Mouse (Mus musculus): ENCODE measurements around the gene Ttc4. TPM values are rescaled to one million over a fixed set of nuclear protein-coding genes. Genes with fewer than 3 reads are reported as not detected.

The Ttc4 gene
- 10 to 100 TPM; 18.9 to 20.2 TPM for total RNA-seq (2021)
- long read RNA-seq, experiment 1, transcript Ttc4-201 (10 exons, 2,121 nt) = major isoform, 19 of 24 reads
- long read RNA-seq, experiment 1, partial matches to known transcripts = 1 of 24 reads
- long read RNA-seq, experiment 1, other reads (novel, unspliced or antisense) = 4 of 24 reads
- long read RNA-seq, experiment 2, transcript Ttc4-201 (10 exons, 2,121 nt) = major isoform, 7 of 15 reads
- long read RNA-seq, experiment 2, partial matches to known transcripts = 0 of 15 reads
- long read RNA-seq, experiment 2, other reads (novel, unspliced or antisense) = 8 of 15 reads

DNA sequence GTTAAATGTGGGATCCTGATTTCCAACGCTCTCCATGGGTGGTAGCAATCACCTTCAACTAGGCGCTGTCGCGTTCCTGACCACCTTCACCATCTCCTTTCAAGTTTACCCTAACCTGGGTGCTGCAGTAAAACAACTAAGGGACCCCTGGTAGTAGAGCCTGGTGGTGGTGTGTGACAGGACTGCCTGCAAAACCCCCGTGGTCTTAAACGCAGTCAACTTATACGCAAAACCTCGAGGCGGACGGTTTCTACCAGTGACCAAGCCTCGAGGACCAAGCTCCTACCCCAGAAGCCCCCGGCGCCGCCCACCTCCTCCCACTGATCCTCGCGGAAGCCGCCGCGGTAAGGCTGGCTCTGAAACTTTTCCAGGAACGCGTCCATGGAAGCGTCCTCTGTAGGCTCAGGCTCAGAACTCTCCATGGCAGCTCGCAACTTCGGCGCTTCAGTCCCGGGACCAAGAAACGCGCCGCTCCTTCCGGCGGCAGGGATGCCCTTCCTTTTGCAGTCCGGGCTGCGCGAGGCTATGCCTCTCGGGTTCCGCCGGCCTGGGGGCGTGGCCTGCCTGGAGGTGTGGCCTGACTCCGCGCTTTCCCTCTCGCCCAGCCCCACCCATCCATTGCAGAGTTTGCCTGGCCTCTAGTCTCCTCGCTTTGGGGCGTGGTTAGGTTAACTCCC, at the start of gene Ttc4:
Gene Ttc4, minus strand, starts transcription at position 503 of the 677 bp plus-strand sequence.
- peak; percentile 91 for DNase-seq

DNA sequence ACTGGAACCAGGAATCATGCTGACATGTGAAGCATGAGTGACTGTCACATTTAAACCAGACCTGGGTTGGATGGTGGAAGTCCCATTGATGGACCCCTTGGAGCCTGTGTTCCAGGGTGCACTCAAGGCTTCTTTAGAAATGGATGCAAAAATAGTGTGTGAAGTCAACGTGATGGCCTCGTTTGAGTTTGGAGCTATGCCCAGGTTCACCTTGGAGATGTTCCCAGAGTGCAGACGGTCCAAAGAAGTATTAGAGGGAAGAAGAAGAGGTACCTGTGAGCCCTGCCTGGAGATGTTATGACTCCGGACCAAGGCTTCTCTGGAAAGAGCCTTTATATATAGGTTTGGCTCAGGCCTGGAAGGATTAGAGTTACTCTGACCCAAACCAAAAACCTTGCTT, 41.9 kb upstream of the Ttc4 start:
- DNase-seq = peak in 1 of 2 experiments; percentile 19

DNA sequence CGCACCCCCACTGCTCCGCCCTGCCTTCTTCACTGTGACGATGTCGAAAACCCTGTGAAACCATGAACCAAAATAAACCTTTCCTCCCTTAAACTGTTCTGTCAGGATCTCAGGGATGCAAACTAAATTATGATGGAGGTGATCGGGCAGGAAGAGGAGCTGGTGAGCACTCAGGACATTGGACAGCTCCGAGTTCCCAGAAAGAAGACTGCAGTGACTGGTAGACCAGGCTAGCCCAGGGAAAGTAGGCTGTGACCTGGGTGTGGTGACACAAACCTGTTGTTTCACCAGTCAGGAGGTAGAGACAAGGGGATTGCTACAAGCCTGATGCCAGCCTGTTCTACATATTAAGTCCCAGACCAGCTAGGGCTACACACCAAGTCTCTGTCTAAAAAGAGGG, 34.9 kb upstream of the Ttc4 start:
- no peak for DNase-seq

DNA sequence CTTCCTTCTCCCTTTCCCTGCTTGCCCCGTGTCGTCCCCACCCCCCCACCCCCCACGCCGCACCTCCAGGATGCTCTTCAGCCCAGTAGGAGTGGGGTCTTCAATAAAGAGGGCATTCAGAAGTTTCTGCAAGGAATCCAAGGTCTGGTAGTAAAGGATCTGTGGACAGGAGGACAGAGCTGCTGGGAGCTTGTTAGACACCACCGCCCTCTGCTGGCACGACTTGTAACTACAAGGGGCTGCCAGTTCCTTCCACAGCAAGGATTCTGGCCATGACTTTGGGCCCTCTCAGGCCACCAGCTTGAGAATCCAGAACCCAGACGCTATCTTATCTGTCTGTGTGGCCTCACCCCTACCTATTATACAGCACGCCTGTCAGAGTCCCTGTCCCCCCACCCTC, 29.7 kb upstream of the Ttc4 start:
- DNase-seq = peak; percentile 53 to 87

DNA sequence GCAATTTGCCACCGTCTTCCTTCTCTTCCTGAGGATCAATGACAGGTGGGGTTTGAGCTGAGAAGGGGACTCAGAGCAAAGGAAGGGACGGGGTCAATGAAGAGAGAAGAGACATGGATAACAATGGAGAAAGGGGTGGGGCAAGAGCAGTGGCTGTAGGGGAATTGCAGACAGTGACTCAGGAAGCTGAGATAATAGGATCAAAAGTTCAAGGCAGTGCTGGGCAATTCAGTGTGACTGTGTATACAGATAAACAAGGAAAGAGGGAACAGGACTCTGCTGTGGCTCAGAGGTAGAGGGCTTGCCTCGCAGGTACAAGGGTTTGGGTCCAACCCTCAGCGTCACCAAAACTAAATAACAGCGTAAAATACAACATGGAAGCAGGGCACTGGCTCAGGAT, 29.2 kb upstream of the Ttc4 start:
- no peak for DNase-seq

DNA sequence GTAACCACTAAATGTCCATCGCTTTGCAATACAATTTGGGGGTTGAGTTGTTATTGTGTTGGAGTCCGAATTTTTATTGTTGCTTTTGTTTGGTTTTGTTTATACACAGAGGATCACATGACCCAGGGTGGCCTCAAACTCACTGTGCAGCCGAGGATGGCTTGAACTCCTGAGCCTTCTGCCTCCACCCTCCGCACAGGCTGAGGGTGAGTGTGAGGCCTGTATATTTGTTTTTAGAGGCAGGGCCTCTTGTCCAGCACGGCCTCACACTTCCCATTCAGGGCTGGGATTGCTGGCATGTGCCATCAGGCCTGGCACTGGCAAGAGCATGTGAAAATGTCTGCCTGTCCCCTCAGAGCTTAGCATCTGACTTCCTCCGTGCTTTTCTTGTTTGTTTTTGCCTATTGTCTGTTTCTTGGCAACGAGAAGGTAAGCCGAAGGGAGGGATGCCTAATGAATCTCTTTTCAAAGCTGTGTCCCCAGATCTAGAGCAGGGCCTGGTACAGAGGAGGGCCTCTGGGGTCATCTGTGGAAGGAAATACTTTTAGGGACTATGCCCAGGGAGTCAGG, 26.4 kb upstream of the Ttc4 start:
- DNase-seq = no peak

DNA sequence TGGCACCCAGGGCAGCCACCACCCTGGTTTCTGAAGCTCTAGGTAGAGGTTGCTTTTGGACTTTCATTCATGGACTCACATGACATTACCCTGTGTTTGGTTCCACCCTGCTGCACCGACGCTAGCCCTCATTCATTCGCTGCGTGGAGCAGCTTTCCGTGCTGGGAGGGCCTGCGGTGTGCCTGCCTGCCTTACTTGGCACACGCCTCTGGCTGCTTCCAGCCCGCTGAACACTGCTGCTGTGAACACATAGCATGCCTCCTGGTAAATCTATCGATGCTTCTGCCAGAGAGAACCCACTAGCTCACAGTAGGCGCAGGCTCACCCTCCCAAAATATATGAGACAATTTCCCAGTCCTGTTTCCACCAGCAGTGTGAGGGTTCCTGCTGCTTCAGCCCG, 25.7 kb upstream of the Ttc4 start:
- no peak for DNase-seq

DNA sequence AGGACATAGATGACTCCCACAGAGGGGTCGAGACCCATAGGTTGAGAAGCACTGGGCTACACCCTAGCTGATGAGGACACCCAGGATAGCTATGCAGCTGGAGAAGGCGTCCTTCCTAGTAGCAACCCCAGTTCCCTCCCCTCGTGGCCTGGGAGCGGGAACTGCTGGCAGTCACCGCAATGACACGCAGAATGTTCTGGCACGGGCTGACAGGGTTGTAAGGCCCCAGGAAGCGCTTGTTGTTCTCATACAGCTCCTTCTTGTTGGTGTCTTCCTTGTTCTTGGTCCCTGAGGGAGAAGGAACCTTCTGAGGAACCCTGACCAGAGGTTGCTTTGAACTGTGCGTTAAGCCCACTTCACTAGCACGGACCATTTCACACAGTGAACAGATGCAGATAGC, 25.2 kb upstream of the Ttc4 start:
- no peak for DNase-seq

DNA sequence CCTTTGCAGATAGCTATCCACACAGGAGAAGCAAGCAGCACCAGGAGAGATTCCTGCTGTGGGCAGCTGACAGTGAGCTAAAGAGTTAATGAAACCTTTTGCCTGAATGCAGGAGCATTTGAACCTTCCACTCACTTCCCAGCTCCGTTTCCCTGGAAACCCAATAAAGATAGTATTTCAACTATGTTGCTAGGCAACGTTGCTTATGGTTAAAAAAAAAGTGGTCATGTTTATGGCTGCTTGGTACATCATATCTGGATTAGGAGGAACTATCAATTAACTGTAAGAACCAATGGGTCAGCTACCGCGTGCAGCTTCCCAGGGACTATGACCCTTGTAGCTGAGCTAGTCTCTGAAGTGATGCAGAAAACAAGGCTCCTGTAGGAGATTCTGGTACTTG, 22.1 kb upstream of the Ttc4 start:
- DNase-seq = no peak

DNA sequence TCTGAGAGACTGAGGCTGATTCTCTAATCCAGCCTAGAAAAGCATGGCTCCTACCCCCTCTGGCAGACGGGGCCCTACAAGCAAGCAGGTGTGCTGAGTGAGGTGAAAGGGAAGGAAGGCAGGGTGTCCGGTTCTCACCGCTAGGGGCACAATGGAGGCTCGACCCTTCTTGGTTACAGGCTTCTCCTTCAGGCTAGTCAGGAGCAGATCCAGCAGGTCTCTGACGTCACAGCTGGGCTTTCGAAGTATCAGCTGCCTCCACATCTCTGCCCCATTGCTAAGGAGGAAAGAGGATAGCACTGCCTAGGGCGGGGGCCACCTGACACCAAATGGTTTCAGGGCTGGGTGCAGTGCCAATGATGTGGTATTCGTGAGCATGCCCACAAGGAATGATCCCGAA, 21.2 kb upstream of the Ttc4 start:
- DNase-seq = no peak

DNA sequence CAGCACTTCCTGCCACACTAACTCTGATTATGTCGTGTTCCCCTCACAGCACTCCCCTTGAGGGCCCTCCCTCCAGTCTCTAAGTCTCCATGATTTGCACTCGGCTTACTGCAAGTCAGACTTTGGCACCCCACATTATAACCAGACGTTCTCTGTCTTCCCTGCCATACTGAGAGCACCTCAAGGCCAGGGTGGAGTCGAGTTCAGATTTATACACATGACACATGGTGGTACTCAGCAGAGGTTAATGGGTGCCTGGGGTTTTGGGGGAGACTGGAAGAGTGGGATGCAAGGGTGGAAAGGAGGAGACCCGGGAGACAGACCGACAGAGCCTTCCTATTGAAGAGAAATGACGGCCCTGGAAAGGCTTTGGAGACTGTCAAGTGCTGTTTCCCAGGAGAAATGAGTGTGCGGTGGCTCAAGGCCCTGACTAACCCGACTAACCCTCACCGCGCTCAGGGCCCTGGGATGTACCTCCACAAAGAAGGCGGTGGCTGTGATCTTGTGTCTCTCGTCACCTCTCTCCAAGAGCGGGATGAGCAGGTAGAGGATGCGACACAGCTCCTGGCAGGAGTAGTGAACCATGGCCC, 15.2 kb upstream of the Ttc4 start:
- DNase-seq = no peak

DNA sequence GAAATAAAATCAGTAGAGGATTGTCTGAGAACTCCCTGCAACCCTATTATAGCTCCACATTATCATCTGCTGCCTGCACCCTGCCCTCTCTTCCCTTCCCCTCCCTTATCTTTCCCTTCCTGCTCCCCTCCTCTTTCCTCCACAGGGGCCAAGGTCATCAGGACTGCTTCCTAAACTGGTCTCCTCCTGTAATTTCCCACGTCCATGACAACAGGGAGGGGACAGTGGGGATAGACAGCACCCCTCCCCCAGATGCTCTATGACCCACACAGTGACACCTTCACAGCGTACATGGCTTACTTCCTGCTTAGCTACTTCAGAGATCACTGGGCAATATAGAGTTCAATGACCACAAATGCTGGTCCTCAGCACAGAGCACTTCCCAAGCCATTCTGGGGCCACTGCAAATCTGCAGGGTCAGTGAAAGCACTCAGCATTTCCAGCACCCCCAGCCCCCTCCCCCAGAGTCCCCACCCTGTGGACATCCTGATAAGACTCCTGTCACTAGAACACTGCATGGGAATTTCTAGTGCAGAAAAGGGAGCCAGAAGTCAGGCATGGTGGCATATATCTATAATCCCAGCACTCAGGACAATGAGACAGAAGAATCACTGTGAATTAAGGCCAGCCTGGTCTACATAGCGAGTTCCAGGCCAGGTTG, 10.0 kb upstream of the Ttc4 start:
- peak in 1 of 2 experiments; percentile 38 for DNase-seq

DNA sequence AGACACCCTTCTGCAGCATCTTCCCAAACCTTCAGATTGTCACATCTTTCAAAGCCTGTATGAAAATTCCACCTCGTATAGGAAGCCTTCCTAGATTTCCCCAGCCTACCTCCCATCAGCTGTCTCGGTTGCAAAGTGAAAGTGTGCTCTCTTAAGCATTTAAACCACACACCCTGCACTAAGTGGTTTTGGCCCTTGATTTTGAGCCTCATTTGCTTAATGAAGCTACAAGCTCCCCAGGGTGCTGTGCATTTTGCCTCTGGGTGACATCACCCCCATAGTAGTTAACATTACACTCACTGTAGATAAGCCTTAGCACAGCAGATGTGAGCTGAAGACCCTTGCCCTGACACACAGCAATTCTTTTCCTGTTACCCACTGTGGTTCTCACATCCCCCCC, 2.2 kb upstream of the Ttc4 start:
- DNase-seq = no peak

DNA sequence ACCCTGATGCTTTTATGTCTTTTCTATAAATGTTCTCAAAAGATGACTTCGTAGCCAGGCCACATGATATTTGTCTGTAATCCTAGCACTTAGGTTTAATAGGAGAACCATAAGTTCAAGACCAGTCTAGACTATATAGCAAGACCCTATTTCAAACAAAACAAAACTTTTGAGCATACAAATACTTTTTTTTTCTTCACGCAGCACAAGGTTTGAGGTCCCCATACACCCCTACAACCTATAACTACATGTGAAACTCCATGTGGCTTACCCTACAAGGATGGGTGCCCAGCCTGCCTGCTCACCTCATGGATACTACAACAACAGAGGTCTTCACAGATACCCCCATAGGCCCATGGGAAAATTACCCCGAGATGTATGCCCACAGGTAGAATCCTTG, 408 bp upstream of the Ttc4 start:
- DNase-seq = no peak

DNA sequence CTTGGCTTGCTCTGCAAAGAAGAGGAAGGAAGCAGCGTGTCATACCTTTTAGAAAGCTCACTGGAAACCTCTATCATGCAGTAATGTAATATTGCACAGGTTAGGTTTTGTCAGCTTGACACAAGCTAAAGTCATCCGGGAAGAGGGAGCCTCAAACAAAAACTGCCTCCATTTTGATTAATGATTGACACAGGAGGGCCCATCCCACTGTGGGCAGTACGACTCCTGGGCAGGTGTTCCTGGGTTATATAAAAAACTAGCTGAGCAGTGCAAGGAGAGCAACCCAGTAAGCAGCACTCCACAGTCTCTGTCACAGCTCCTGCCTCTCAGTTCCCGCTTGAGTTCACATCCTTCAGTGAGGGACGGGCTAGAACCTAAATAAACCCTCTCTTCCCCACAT, 2.0 kb downstream of the Ttc4 start:
- DNase-seq = no peak

DNA sequence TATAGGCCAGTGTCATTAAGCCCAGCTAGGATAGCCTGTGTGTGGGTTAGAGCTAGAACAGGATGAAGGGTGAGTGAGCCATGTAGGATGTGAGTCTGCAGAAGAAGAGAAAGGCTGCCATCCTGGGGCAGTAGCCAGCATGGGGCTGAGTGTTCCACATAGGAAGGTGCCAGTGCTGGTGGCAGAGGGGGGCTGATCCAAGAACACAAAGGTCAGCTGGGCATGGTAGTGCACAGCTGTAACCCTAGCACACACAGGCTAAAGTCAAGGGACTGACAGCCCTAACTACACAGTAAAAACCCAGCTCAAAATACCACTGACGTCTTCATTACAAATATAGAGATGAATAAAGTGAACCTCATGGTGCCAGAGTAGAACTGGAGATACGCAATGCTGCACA, 12.2 kb downstream of the Ttc4 start:
- no peak for DNase-seq

DNA sequence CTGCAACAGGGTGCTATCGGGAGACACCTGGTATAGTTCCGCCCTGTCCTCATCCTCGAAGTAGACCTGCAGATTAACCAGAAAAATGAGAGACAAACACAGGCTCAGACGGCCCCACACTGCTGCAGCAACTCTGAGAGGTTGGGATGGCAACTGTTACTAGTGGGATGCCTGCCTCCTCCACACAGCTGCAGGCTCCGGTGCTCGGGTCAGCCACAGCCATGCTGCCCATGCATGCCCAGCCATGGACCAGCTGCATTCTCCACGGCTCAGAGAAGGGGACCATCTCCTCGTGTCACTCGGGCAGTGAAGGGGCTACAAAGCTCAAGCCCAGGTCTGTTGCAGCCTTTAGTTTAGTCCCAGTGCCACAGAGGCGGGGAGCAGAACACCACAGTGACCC, 13.1 kb downstream of the Ttc4 start:
- no peak for DNase-seq

DNA sequence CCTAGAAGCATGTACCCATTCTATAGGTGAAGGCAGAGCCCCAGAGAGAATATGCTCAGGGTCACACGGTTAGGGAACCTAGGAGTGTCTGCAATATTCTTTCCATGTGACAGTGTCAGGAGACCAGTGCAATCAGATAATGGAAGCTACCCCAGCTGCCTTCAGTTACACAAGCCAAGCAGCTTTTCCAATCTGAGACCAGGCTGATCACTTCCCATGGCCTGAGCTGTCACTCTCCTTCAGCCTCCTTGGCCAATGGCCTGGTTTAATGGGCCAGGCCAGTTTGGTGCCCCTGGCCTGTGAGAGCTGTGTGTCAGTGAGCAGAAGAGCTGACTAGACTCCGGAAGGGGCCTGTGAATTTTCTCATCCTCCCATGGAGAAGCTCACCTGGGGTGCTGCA, 13.5 kb downstream of the Ttc4 start:
- no peak for DNase-seq

DNA sequence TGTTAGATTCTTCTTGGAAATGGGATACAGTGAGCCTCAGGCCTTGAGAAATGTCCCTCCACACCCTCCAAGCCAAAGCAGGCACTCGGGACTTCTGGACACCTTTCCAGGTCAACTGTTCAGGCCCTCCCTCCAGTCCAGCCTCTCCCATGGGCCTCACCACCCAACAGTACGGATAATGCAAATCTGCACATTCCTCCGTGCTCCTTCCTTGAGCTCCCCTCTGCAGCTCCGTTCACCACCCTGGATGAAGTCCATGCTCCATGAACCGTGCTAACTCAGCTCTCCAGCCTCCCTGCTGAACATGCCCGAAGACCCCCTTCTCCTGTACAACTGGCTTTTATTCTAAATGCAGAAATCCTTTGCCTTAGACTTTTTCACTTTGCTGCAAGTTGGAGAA, 14.0 kb downstream of the Ttc4 start:
- no peak for DNase-seq

DNA sequence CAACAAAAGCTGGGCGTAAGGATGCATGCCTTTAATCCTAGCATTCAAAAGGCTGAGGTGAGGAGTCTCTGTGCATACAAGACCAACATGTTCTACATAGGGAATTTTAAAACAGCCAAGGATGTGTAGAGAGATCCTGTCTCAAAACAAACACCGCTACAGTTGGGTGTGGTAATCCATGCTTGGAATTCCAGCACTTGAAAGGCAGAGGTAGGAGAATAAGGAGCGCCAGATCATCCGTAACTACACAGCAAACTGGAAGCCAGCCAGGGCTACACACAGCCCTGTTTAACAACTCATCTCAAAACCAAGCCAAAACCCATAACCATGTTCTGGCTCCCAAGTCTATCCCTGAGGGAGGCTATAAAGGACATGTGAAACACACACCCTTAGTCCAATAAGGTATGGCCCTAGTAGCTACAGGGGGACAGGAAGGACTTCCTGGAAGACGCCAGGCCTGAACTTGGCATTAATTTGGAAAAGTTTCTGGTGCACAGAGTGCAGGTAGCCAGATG, 14.7 kb downstream of the Ttc4 start:
- DNase-seq = no peak

DNA sequence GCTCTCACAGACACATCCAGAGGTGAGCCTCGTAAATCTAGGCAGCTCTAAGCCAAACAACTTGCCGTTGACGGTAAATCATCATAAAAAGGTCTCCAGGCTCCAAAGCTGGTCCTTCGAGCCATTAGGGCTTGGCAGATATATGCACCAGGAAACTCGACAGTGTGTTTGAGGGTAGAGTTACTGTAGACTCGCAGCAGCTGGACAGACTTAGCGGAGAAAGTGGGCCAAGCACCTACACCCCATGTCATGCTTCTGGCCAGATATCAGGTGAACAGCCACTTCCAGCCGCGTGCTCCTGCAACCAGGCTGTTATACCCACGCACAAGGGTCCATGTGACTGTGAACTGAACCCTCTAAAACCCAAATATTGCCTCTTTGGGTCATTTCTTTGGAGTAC, 23.1 kb downstream of the Ttc4 start:
- no peak for DNase-seq

DNA sequence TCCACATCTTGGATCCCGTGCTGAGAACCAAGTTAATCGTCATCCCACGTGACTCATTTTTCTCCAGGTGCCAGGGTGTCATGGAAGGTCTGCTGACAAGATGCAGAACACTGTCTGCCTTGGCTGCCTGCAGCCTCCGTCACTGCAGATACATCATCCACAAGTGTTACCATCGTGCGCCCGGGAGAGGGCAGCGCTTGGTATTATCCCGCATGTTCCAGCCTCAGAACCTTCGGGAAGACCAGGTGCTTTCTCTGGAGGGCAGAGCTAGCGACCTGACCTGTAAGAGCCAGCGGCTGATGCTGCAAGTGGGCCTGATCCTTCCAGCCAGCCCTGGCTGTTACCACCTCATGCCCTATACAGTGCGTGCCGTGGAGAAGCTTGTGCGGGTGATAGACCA, 25.7 kb downstream of the Ttc4 start:
- DNase-seq = no peak

DNA sequence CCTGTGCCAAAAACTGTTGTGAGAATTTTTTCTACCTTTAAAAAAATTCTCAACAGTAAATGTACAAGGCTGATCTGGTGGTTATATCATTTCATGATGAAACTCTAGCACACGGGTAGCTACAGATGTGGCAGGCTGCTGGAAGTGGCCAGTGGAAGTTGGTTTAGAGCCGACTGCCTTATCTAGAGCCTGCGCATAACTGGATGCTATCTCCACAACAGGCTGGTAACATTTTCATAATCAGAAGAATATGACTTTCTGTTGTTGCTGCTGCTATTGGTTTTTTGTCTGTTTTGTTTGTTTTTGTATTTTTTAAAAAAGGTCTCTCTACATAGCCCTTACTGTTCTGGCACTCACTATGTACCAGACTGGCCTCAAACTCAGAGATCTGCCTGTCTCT, 26.2 kb downstream of the Ttc4 start:
- no peak for DNase-seq

All from heart, adult 18-20 months (tissue).